In genomic region chr2:26315925-26316311, GRCm38 (mm10) we compare ENCODE assay signal across 8 mouse cellular contexts. TPM values are rescaled to one million over a fixed set of nuclear protein-coding genes. Genes with fewer than 3 reads are reported as not detected.
A peak's percentile ranks its signal among the peaks of the same experiment; 100 is the strongest.
DNase-seq lines count a peak whose midpoint lies in the region; ATAC-seq and TF ChIP-seq lines count a peak whose summit lies in the region.

No protein-coding gene starts in this region.

- peak; percentile 18 for ATAC-seq in CD4-positive, CD25-positive, alpha-beta regulatory T cell, adult 4 months
- ATAC-seq in Patski: peak; percentile 28
- peak; percentile 17 for ATAC-seq in heart, embryonic 14.5 days (ENCODE audit: insufficient number of reproducible peaks, insufficient read depth, low FRiP score, low read depth)
- ATAC-seq in stomach, embryonic 14.5 days (ENCODE audit: insufficient number of reproducible peaks, insufficient read depth, low FRiP score, low read depth): peak; percentile 54
- no peak; the same call in 1 of the 2 replicates for ATAC-seq in granulocyte monocyte progenitor cell, adult 5-6 weeks (replicated peaks; ENCODE audit: poor library complexity, severe bottlenecking)

- no peak for TF ChIP-seq CTCF in Patski (IDR thresholded peaks at IDR 0.05)

- H3K4me1 ChIP-seq in embryonic facial prominence, embryonic 10.5 days: peaks cover 76% of the 10 kb centered on the region
- H3K4me1 ChIP-seq in heart, embryonic 14.5 days (ENCODE audit: control insufficient read depth in 2 of 2, insufficient read depth in 2 of 2, low read length in 2 of 2): peaks cover 39 to 50% of the 10 kb centered on the region in 2 experiments
- H3K4me1 ChIP-seq in stomach, embryonic 14.5 days (ENCODE audit: control insufficient read depth, insufficient read depth, low read length): peaks cover 33% of the 10 kb centered on the region

- H3K9me3 ChIP-seq in embryonic facial prominence, embryonic 10.5 days: no peaks in the 10 kb centered on the region
- H3K9me3 ChIP-seq in heart, embryonic 14.5 days (ENCODE audit: control insufficient read depth, low read length): no peaks in the 10 kb centered on the region
- no peaks in the 10 kb centered on the region for H3K9me3 ChIP-seq in stomach, embryonic 14.5 days (ENCODE audit: control insufficient read depth, low read depth, low read length)

- CTCF ChIA-PET in Patski (lab: Charles Lee): interaction anchor here (1.5 to 2.5 kb wide), 3 partner anchors 10 to 93 kb away, joined by 4 to 16 read pairs (median 6); partner anchors contain the start of gene Inpp5e

- peak overlapping the region; percentile 88 for H3K9ac ChIP-seq in heart, embryonic 14.5 days (ENCODE audit: low read length)
- H3K9ac ChIP-seq in stomach, embryonic 14.5 days (replicated peaks; ENCODE audit: low read depth, low read length): peak overlapping the region; percentile 95

- POLR2A ChIA-PET in Patski (lab: Charles Lee): interaction anchor here (0.6 kb wide), 1 partner anchor 22 kb away, joined by 3 read pairs; no protein-coding TSS in a partner anchor

- no peak for DNase-seq in Patski (ENCODE audit: low read depth, low spot score)
- no peak for DNase-seq in embryonic facial prominence, embryonic 10.5 days (ENCODE audit: low spot score)
- peak; percentile 77 for DNase-seq in kidney, postnatal 10 days
- peak; percentile 44 for DNase-seq in lung, postnatal 25 days (ENCODE audit: low spot score)

- H3K27me3 ChIP-seq in Patski: no peaks in the 10 kb centered on the region
- H3K27me3 ChIP-seq in embryonic facial prominence, embryonic 10.5 days (replicated peaks; ENCODE audit: low read depth, poor library complexity, severe bottlenecking): no peaks in the 10 kb centered on the region
- no peaks in the 10 kb centered on the region for H3K27me3 ChIP-seq in heart, embryonic 14.5 days (ENCODE audit: control insufficient read depth, insufficient read depth, low read length)
- no peaks in the 10 kb centered on the region for H3K27me3 ChIP-seq in stomach, embryonic 14.5 days (ENCODE audit: control insufficient read depth, insufficient read depth, low read length)

- in situ Hi-C loops in Patski (cut with MboI; ENCODE audit: low pct_unique_long_range_greater_than_20kb): loop anchor here (10.0 kb wide), 1 partner anchor 249 kb away; no protein-coding TSS in a partner anchor

- H3K4me2 ChIP-seq in heart, embryonic 14.5 days (ENCODE audit: low read length): peak overlapping the region; percentile 93
- peak overlapping the region; percentile 84 for H3K4me2 ChIP-seq in stomach, embryonic 14.5 days (replicated peaks; ENCODE audit: low read depth, low read length)

- peak overlapping the region; percentile 97 for H3K27ac ChIP-seq in embryonic facial prominence, embryonic 10.5 days (replicated peaks)
- H3K27ac ChIP-seq in heart, embryonic 14.5 days (replicated peaks in 1 of 2; ENCODE audit: control insufficient read depth in 1 of 2, insufficient read depth in 1 of 2, low read depth in 2 of 2, low read length in 2 of 2): peak overlapping the region; percentile 89
- H3K27ac ChIP-seq in stomach, embryonic 14.5 days (ENCODE audit: low read length): peak overlapping the region; percentile 96

- WGBS in embryonic facial prominence, embryonic 10.5 days: 1% methylated on average over 11 of the region's 11 CpGs
- WGBS in heart, embryonic 14.5 days: under 1% methylated on average over 11 of the region's 11 CpGs
- 2% methylated on average over 11 of the region's 11 CpGs for WGBS in stomach, embryonic 14.5 days

- peak overlapping the region; percentile 91 for H3K4me3 ChIP-seq in embryonic facial prominence, embryonic 10.5 days
- H3K4me3 ChIP-seq in heart, embryonic 14.5 days (ENCODE audit: control insufficient read depth in 1 of 2, insufficient read depth in 1 of 2, low read depth in 1 of 2, low read length in 2 of 2): peak overlapping the region; percentile 71 to 87
- peak overlapping the region; percentile 90 for H3K4me3 ChIP-seq in stomach, embryonic 14.5 days (ENCODE audit: low read depth, low read length)

- H3K36me3 ChIP-seq in embryonic facial prominence, embryonic 10.5 days (replicated peaks): peaks cover 36% of the 10 kb centered on the region
- no peaks in the 10 kb centered on the region; the same call in 1 of the 2 replicates for H3K36me3 ChIP-seq in heart, embryonic 14.5 days (ENCODE audit: control insufficient read depth, insufficient read depth, low read length)
- H3K36me3 ChIP-seq in stomach, embryonic 14.5 days (ENCODE audit: control insufficient read depth, insufficient read depth, low read length): 0 out of 2 replicates have a peak, but pooled peaks cover 4% of the 10 kb centered on the region

RNA-seq across cellular contexts. Expression of gene Gpsm1, which starts 0.6 kb away (rescaled TPM):
- polyA plus RNA-seq in CD4-positive, CD25-positive, alpha-beta regulatory T cell, adult 4 months (2017; shearing (Covaris generic)): 1 to 10 TPM; 3.3 to 4.9 TPM
- 23.3 TPM for polyA plus RNA-seq in Patski (2021)
- polyA plus RNA-seq in embryonic facial prominence, embryonic 10.5 days (2016; fragmentation: Nextera tagmentation; extraction: Ambion mirVana): 96.7 and 97.2 TPM in 2 replicates
- 36.5 and 36.9 TPM in 2 replicates for polyA plus RNA-seq in heart, embryonic 14.5 days (2014; fragmentation: Nextera tagmentation; extraction: Ambion mirVana)
- 24.0 and 24.1 TPM in 2 replicates for polyA plus RNA-seq in stomach, embryonic 14.5 days (2014; fragmentation: Nextera tagmentation; extraction: Ambion mirVana)
- total RNA-seq in granulocyte monocyte progenitor cell, adult 5-6 weeks (2014; fragmentation: Nextera tagmentation): 7.0 and 16.3 TPM in 2 replicates
- total RNA-seq in granulocyte monocyte progenitor cell, adult 5-6 weeks (2017): 10.6 and 13.8 TPM in 2 replicates

RNA-seq across cellular contexts. Expression of gene Ccdc187, which starts 21.6 kb away (rescaled TPM):
- polyA plus RNA-seq in CD4-positive, CD25-positive, alpha-beta regulatory T cell, adult 4 months (2017; shearing (Covaris generic)): not detected
- polyA plus RNA-seq in Patski (2021): 0.03 TPM
- 0.03 and 0.04 TPM in 2 replicates for polyA plus RNA-seq in embryonic facial prominence, embryonic 10.5 days (2016; fragmentation: Nextera tagmentation; extraction: Ambion mirVana)
- polyA plus RNA-seq in heart, embryonic 14.5 days (2014; fragmentation: Nextera tagmentation; extraction: Ambion mirVana): 0.16 and 0.24 TPM in 2 replicates
- polyA plus RNA-seq in stomach, embryonic 14.5 days (2014; fragmentation: Nextera tagmentation; extraction: Ambion mirVana): 0.58 and 1.1 TPM in 2 replicates
- not detected in 2 replicates for total RNA-seq in granulocyte monocyte progenitor cell, adult 5-6 weeks (2014; fragmentation: Nextera tagmentation)
- total RNA-seq in granulocyte monocyte progenitor cell, adult 5-6 weeks (2017): not detected in 2 replicates

RNA-seq across cellular contexts. Expression of gene Dnlz, which starts 36.0 kb away (rescaled TPM):
- 1 to 10 TPM; 6.4 to 7.1 TPM for polyA plus RNA-seq in CD4-positive, CD25-positive, alpha-beta regulatory T cell, adult 4 months (2017; shearing (Covaris generic))
- 19.3 TPM for polyA plus RNA-seq in Patski (2021)
- 31.5 and 32.2 TPM in 2 replicates for polyA plus RNA-seq in embryonic facial prominence, embryonic 10.5 days (2016; fragmentation: Nextera tagmentation; extraction: Ambion mirVana)
- polyA plus RNA-seq in heart, embryonic 14.5 days (2014; fragmentation: Nextera tagmentation; extraction: Ambion mirVana): 27.5 and 30.8 TPM in 2 replicates
- polyA plus RNA-seq in stomach, embryonic 14.5 days (2014; fragmentation: Nextera tagmentation; extraction: Ambion mirVana): 25.6 and 27.6 TPM in 2 replicates
- total RNA-seq in granulocyte monocyte progenitor cell, adult 5-6 weeks (2014; fragmentation: Nextera tagmentation): 9.5 and 10.4 TPM in 2 replicates
- total RNA-seq in granulocyte monocyte progenitor cell, adult 5-6 weeks (2017): 5.9 and 7.6 TPM in 2 replicates

RNA-seq across cellular contexts. Expression of gene Card9, which starts 44.8 kb away (rescaled TPM):
- under 1 TPM; 0.65 to 0.85 TPM for polyA plus RNA-seq in CD4-positive, CD25-positive, alpha-beta regulatory T cell, adult 4 months (2017; shearing (Covaris generic))
- 0.50 TPM for polyA plus RNA-seq in Patski (2021)
- polyA plus RNA-seq in embryonic facial prominence, embryonic 10.5 days (2016; fragmentation: Nextera tagmentation; extraction: Ambion mirVana): 0.87 and 0.96 TPM in 2 replicates
- polyA plus RNA-seq in heart, embryonic 14.5 days (2014; fragmentation: Nextera tagmentation; extraction: Ambion mirVana): 0.57 and 0.61 TPM in 2 replicates
- 0.51 and 0.88 TPM in 2 replicates for polyA plus RNA-seq in stomach, embryonic 14.5 days (2014; fragmentation: Nextera tagmentation; extraction: Ambion mirVana)
- 42.3 and 55.8 TPM in 2 replicates for total RNA-seq in granulocyte monocyte progenitor cell, adult 5-6 weeks (2014; fragmentation: Nextera tagmentation)
- 121 and 122 TPM in 2 replicates for total RNA-seq in granulocyte monocyte progenitor cell, adult 5-6 weeks (2017)

Comparison
In these comparisons a context has a peak if more than half of its experiments do, and no peak if none do; other contexts are left out.
1. DNase-seq: peak in kidney, postnatal 10 days (single experiment) and lung, postnatal 25 days (single experiment); none in Patski (single experiment) and embryonic facial prominence, embryonic 10.5 days (single experiment).
2. Peak in every context shown above with its lines, with median percentiles within 50 percentile points of each other: H3K27ac ChIP-seq and H3K4me3 ChIP-seq.